Mouse (Mus musculus) c-Kit-negative CD71-positive TER-119-positive erythroid progenitor cells, embryonic 14.5 days (primary cell): Measurements from ENCODE around the gene Dlx4.

ENCODE experiments used
- DNase-seq: peaks from one replicate; pipeline ENCODE4 v3.0.0-alpha.2; 2013; ENCODE audit warnings: low read depth, low spot score

Dlx4 gene

DNA sequence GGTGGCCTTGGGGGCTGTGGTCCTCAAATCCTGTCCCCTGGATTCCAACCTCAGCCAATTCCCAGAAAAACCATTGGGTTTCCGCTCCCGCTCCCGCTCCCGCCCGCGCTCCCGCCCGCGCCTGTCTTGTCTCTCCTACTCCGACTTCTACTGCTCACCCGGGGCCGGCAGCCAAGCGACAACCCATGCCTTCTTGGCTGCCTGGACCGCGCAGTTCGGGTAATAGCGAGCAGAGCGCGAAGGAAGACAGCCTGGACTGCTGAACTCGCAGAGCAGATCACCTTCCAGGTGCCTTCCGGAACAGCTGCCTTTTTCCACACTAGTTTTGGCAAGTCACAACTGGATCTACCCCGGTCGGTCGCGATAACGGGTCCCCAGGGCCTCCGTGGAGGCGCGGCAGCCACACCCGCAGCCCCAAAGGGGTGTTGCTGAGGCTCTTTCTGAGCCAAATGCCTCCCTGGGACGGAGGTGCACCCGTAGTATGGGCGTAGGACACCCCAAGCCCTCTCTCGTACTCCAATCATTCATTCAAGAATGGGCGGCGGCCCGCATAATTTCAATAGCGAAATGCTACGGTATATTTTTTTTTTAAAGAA is 3.0 kb downstream of the Dlx4 start:
- DNase-seq: peak; percentile 5

GRCm38 (mm10) chr11:95142258-95142657 is 3.8 kb downstream of the Dlx4 start:
- DNase-seq: no peak

- DNase-seq: no peak
These were observed 6.2 kb downstream of the Dlx4 start for GRCm38 (mm10) chr11:95139871-95140270.

- no peak for DNase-seq
These were observed 8.8 kb downstream of the Dlx4 start for GRCm38 (mm10) chr11:95137281-95137680.

DNA sequence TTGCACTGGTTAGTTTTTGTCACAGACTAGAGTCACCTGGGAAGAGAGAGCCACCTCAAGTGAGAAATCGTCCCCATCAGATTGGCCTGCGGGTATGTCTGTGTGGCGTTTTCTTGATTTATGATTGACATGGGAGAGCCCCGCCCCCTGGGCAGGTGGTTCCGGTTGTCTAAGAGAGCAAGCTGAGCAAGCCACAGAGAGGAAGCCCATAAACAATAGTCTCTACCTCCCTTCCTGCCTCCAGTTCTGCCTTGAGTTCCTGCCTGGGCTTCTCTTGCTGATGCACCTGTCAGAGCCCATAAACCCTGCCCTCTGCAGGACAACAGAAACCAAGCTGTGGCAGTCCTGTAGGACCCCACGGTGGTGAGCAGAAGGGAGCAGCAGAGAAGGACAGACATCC is 12.7 kb downstream of the Dlx4 start:
- no peak for DNase-seq

DNA sequence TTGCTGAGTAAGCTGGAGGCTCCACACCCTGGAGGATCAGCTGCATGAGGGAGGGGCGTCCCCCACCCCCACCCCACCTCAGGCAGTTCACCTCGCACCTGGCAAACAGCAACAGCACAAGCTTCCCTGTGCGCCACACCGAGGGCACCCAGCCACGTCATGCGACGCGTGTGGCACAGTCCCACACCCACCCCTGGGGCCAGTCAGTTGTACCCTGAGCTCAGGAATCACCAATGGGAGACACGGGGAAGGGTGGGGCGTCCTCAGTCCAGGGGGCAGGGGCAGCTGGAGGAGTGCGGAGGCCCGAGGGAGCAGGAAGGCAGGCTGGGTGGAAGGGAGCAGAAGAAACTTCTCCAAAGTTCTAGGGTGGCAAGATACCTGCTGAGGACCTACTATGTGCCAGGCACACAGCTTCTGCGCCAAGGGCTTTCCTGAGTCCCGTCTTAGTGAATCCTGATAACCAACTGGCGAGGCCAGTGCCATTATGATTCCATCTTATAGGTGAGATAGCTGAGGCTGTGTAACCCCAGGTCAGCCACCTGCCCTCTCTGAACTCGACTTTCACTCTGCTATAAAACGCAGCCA is 15.3 kb downstream of the Dlx4 start:
- DNase-seq: no peak

- DNase-seq: no peak
These were observed 17.7 kb downstream of the Dlx4 start for GRCm38 (mm10) chr11:95128359-95128758.

GRCm38 (mm10) chr11:95126272-95127245 is 19.5 kb downstream of the Dlx4 start:
- DNase-seq: no peak

DNA sequence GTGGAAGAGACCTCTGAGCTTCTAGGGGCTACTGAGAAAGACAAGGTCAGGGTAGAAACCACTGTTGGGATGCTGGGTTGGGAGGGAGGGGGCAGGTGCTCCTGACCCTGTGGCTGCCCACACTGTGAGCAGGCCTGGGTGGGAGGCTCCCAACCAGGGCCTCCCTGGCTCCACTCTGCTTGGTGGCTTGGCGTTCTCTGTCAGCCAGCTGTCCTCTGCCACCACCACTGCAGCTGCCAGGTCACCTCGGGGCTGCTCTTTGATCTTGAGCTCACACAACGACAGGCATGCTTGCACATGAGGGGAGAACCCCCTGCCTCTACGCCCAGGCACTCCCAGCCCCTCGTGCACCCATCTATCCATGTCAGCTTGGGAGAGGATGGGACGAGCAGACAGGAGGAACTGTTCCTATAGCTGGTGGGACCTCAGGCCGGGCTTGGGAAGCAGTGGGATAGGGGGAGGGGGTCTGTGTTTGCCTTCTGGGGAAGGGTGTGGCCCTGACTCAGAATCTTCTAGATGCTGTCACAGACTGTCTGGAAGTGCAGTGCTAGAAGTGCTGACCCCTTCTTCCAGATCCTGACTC is 20.6 kb downstream of the Dlx4 start:
- DNase-seq: no peak

DNA sequence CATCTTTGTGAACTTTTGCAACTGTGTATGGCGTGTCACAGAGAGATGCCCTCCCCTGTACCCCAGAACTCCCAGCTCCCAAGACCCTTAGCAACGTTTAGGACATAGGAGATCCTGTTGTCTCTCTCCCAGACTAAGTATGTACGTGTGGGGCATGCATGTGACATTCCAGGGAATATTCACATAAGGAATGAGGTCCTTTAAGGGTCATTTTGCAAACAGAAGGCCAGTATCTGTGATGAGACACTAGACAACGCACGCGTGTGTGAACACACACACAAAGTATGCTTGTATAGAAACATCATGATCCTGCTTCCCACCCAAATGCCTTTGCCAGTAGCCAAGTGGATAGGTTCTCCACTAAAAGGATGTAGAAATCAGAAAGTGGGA is 24.0 kb downstream of the Dlx4 start:
- DNase-seq: no peak

GRCm38 (mm10) chr11:95121161-95122099 is 24.6 kb downstream of the Dlx4 start:
- no peak for DNase-seq

DNA sequence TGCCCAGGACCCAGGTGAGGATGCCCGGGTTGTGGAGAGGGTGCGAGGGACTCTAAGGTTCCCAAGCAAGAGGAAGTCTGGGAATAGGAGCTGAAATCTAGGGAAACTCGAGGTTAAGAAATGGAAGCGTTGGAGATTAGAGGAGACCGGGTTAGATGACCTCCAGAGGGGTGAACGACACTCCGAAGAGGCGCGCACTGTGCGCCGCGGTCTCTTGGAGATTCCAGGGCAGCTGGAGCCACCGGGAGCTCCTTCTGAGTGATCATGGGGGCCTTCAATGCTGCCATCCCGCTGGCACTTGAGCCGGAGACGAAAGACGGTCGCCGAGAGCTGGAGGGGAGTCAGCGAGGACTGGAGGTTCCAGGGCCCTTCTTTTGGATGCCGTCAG is 25.4 kb downstream of the Dlx4 start:
- DNase-seq: no peak

DNA sequence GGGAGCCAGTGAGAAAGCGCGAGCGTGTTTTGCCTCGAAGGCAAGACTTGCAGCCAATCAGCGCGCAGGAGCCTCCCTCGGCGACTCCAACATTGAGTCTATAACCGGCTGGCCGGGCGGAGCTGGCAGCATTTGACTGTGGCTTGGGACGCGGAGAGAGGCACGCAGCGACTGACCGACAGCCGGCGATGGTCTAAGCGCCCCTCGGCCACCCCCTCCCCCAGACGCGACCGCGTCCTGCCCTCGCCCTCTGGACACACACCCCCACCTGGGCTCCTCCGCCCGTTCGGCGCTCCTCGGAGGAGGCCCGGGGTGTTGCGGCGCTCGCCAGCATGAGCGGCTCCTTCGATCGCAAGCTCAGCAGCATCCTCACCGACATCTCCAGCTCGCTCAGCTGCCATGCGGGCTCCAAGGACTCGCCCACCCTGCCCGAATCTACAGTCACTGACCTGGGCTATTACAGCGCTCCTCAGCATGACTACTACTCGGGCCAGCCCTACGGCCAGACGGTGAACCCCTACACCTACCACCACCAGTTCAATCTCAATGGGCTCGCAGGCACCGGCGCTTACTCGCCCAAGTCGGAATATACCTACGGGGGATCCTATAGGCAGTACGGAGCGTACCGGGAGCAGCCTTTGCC is 26.0 kb downstream of the Dlx4 start, which contains the start of gene Dlx3:
Dlx3 (plus strand) TSS at position 130 of the 643 bp plus-strand sequence.
- DNase-seq: no peak

DNA sequence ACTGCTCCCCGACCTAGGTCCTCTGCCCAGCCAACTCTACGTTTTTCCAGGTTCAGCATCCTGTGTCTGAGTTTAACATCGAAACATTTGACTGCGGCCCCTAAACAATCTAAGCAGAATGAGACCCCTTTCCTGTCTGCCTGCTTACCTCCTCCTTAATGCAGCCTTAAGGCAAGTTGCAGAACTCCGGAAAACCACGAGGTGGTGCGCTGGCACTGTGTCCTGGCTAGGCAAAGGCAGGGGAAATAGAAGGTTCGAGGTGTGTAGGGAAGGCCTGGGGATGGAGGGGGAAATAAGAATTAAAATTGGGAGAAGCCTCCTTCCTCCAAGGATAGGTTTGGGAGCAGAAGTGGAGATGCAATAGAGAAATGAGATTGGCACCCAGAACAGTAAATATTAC is 27.6 kb downstream of the Dlx4 start:
- DNase-seq: no peak

- DNase-seq: peak; percentile 50
These were observed 29.0 kb downstream of the Dlx4 start for GRCm38 (mm10) chr11:95117030-95117429.

GRCm38 (mm10) chr11:95110081-95110480 is 36.0 kb downstream of the Dlx4 start:
- no peak for DNase-seq

DNA sequence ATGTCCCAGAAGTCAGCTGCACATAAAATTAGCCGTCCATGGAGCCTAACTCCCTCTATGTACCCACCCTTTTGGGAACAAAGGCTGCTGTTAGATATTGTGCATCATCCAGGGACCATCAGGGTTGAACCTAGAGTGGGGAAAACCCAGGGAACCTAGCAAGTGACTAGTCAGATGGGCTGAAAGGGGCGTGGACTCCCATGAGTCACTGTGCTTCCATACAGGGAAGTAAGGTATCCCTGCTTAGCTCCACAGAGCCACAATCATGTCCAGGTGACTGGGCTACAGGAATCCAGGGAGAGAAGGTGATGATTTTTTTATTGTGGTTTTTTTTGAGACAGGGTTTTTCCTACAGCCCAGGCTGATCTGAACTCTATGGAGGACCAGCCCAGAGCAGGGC is 37.1 kb downstream of the Dlx4 start:
- no peak for DNase-seq

- DNase-seq: peak; percentile 34
These were observed 39.4 kb downstream of the Dlx4 start for GRCm38 (mm10) chr11:95106440-95107236.

DNA sequence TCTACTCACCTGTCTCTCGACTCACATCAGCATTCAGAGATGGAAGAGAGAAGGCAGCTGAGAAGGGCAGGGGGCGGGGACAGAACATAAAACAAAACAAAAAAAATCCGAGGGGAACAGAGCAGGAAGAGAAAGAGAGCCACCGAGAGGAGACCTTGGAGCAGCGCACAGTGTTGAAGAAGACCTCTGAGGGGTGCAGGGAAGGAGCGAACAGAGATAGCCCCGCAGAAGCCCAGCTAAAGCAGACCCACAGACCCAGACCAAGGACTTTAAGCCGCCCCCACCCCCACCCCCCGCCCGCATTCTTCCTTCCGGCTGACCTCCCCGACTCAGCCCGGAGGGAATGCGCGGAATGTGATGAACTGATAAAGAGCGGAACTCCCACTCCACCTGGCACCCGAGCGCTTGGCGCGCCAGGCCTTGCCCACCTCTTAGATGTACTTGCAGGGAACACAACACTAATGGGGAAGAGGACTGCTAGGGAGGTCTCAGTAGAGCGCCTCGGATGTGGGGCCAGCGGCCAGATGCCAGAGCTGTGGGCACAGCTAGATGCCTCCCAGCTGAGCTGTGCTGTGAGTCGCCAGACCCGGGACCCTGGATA is 40.7 kb downstream of the Dlx4 start:
- no peak for DNase-seq
